Mouse (Mus musculus): ENCODE measurements at regions not wholly inside any gene's neighbourhood (a gene's known extent, or its start where the extent isn't known, plus 50 kb on each side); places are given as distances from the start of the nearest gene placed in this dataset.
"Not testable (repeated sequence)": the region's sequence is repeated elsewhere in the genome, so short reads cannot be mapped to it uniquely, and the experiment has no call there.

GRCm38 (mm10) chr17:27291176-27291575, 86.9 kb upstream of the Lemd2 start:
- no peak for ATAC-seq (replicated peaks; ENCODE audit: low FRiP score, low TSS enrichment, poor library complexity, severe bottlenecking)

- no peak for ATAC-seq (replicated peaks; ENCODE audit: low FRiP score, low TSS enrichment, poor library complexity, severe bottlenecking)
Measured at GRCm38 (mm10) chr17:27290311-27290710, 86.0 kb upstream of the Lemd2 start.

DNA sequence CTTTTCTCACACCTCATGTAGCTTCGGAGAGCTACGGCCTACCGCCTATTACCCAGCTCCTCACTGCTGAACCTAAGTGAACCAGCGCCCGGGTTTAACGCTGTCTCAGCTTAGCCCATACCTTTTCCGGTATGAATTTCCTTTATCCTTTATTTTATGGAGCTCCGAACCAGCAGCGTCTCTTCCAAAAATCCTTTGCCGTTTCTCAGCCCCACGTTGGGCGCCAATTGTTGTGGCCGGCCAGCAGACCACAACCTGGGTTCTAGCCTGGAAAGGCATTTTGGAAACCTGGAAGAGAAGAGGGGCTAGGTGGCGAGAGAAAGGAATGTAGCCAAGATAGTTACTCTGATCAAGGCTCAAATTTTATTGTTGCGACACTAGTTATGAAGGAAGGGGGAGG, 85.5 kb upstream of the Lemd2 start:
- ATAC-seq (replicated peaks; ENCODE audit: low FRiP score, low TSS enrichment, poor library complexity, severe bottlenecking), result not testable (repeated sequence)

DNA sequence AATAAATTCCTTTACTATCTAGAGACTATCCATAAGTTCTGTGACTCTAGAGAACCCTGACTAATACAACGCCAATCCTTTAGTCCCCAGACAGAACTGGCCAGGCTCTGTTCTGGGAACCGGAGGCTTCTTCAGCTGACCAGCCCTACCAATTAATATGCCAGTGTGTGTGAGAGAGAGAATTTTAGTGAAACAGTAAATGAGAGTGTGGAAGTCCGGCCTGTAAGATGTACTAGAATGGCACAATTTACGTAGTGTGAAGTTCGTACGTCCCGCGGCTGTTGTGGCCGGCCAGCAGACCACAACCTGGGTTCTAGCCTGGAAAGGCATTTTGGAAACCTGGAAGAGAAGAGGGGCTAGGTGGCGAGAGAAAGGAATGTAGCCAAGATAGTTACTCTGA, 83.7 kb upstream of the Lemd2 start:
- ATAC-seq (replicated peaks; ENCODE audit: low FRiP score, low TSS enrichment, poor library complexity, severe bottlenecking), result not testable (repeated sequence)

GRCm38 (mm10) chr17:27281241-27281640, 77.0 kb upstream of the Lemd2 start:
- ATAC-seq (replicated peaks; ENCODE audit: low FRiP score, low TSS enrichment, poor library complexity, severe bottlenecking), result no peak

GRCm38 (mm10) chr17:27279491-27280288, 75.4 kb upstream of the Lemd2 start:
- ATAC-seq (replicated peaks; ENCODE audit: low FRiP score, low TSS enrichment, poor library complexity, severe bottlenecking), result not testable (repeated sequence)

- not testable (repeated sequence) for ATAC-seq (replicated peaks; ENCODE audit: low FRiP score, low TSS enrichment, poor library complexity, severe bottlenecking)
Measured at GRCm38 (mm10) chr17:27277786-27278185, 73.5 kb upstream of the Lemd2 start.

- ATAC-seq (replicated peaks; ENCODE audit: low FRiP score, low TSS enrichment, poor library complexity, severe bottlenecking), result not testable (repeated sequence)
Measured at GRCm38 (mm10) chr17:27271756-27272155, 67.5 kb upstream of the Lemd2 start.

DNA sequence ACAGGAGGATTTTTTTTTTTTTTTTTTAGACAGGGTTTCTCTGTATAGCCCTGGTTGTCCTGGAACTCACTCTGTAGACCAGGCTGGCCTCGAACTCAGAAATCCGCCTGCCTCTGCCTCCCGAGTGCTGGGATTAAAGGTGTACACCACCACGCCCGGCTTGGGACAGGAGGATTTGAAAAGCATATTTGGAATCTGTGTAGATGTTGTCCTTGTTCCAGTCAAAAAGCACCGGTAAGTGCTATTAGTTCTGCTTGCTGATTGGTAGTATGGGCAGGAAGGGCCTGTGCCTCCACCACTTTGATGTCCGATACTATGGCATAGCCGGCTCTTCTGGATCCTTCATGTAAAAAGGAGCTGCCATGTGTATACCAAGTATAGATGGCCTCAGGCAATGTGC, 66.5 kb upstream of the Lemd2 start:
- not testable (repeated sequence) for ATAC-seq (replicated peaks; ENCODE audit: low FRiP score, low TSS enrichment, poor library complexity, severe bottlenecking)

DNA sequence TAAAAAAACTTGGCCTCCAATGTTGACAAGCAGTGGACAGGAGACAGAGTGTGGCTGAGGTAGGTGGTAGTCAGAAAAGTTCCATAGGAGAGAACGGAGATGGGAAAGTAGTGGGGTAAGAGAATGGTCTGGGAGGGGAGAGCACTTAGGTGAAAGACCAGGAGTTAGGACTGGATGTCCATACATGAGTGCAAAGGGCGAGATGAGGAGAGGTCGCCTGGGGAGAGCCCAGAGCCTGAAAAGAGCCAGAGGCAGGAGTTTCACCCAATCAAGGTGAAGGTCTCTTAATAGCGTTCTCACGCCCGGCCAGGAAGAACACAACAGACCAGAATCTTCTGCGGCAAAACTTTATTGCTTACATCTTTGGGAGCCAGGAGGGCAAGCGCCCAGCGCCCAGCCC, 60.3 kb upstream of the Lemd2 start:
- ATAC-seq (replicated peaks; ENCODE audit: low FRiP score, low TSS enrichment, poor library complexity, severe bottlenecking), result not testable (repeated sequence)

- no peak for ATAC-seq (replicated peaks; ENCODE audit: low FRiP score, low TSS enrichment, poor library complexity, severe bottlenecking)
Measured at GRCm38 (mm10) chr17:27262607-27263006, 58.3 kb upstream of the Lemd2 start.

GRCm38 (mm10) chr17:27261981-27262380, 57.7 kb upstream of the Lemd2 start:
- ATAC-seq (replicated peaks; ENCODE audit: low FRiP score, low TSS enrichment, poor library complexity, severe bottlenecking), result no peak

DNA sequence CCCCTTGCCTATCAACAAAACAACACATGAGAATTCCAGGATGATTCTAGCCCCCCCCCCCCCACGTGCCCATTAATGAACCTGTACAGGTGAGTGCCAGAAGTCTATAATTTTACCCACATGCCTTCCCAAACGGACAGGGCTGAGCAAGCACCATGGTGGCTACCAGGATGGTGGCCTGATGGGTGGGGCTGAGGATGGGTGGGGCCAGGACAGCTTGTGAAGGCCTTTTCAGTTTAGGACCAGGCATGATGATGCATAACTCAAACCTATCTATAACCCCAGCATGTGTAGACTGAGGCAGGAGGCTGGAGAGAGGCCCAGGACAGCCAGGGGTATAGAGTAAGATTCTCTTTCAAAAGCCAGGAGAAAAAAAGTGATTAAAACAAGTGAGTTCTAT, 57.0 kb upstream of the Lemd2 start:
- no peak for ATAC-seq (replicated peaks; ENCODE audit: low FRiP score, low TSS enrichment, poor library complexity, severe bottlenecking)

DNA sequence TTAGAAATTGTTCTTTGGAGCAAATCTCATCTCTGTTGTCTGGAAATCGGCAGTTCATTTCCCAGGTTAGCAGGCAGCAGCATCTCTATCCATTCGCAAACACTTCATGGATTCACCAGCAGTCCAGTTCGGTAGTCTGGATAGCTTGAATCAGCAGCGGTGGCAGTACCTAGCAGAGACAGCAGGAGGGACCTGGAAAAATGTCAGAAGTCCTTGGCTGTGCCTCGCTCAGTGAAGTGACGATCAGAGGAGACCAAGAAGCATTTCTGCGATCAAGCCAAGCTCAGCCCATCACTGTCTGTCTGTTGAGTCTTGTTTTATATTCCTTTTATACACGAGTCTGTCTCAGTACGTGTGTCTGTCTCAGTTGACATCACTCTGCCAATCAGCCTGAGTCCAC, 55.8 kb upstream of the Lemd2 start:
- no peak for ATAC-seq (replicated peaks; ENCODE audit: low FRiP score, low TSS enrichment, poor library complexity, severe bottlenecking)

DNA sequence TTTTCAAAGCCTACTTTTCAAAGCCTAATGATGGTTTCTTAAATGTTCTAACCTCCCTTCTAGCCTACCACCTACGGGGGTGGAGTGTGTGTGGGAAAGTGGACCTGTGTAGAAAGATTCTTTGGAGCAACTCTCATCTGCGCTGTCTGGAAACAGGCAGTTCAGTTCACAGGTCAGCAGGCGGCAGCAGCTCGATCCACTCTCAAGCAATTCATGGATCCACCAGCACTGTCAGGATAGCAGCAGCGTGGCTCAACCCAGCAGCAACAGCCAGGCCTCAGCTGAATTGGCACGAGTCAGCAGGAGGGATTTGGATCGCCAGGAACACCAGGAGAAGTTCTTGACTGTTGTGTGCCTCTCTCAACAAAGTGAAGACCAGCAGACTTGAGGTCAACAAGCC, 53.1 kb upstream of the Lemd2 start:
- no peak for ATAC-seq (replicated peaks; ENCODE audit: low FRiP score, low TSS enrichment, poor library complexity, severe bottlenecking)

- no peak for ATAC-seq (replicated peaks; ENCODE audit: low FRiP score, low TSS enrichment, poor library complexity, severe bottlenecking)
Measured at GRCm38 (mm10) chr17:27255804-27256203, 51.5 kb upstream of the Lemd2 start.

All from megakaryocyte-erythroid progenitor cell, adult 5-6 weeks (primary cell).